Mouse (Mus musculus) adrenal gland, postnatal 36 days (tissue): ENCODE results near the gene Tnfsf12. TPM values are rescaled to one million over a fixed set of nuclear protein-coding genes. Genes with fewer than 3 reads are reported as not detected.

ENCODE experiments used
- DNase-seq, 2 experiments: peaks; one replicate each; pipeline ENCODE4 v3.0.0; 2021; ENCODE audit warnings: mixed read lengths in 1 of 2
- microRNA-seq: library from miRNA; unstranded; fragments of <30 nt; microRNA quantifications from one replicate; pipeline ENCODE4 v1.2.0, GENCODE M21; 2021
- total RNA-seq, 2 experiments: library from RNA; stranded (reverse); gene quantifications; 2 replicates each; pipeline ENCODE4 v1.2.3; 2021

The Tnfsf12 gene
- total RNA-seq, 2 experiments from 2014 or later, result 21.5 to 22.9 TPM

DNA sequence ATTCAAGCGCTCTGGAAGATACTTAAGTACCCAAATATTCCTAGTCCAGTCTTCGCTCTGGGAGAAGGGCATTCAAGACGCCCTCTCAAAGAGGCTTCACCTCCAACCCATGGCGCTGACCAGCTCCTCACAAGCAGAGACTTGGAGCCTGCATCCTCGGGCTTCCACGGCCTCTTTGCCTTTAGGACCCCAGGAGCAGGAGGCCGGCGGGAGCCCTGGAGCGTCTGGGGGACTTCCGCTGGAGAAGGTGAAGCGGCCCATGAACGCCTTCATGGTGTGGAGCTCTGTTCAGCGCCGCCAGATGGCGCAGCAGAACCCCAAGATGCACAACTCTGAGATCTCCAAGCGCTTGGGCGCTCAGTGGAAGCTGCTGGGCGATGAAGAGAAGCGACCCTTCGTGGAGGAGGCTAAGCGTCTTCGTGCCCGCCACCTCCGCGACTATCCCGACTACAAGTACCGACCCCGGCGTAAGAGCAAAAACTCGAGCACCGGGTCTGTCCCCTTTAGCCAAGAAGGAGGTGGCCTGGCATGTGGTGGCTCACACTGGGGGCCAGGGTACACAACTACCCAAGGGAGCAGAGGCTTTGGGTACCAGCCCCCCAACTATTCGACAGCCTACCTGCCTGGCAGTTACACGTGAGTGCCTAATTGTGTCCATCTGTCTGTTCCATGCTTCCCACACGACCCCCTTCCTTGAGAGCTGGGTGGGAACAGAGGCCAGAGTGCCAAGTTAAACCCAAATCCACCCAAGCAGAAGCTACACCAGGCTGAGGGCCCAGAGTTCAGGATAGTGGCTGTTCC, 40.2 kb downstream of the Tnfsf12 start, which contains the start of gene Sox15:
Gene Sox15, plus strand, starts transcription at position 51 of the 801 bp plus-strand sequence.
- peak; percentile 77 for DNase-seq

GRCm38 (mm10) chr11:69654760-69655159, 40.9 kb downstream of the Tnfsf12 start:
- peak in 1 of 2 experiments; percentile 18 for DNase-seq

- DNase-seq, result peak in 1 of 2 experiments; percentile 41
Observed at GRCm38 (mm10) chr11:69653399-69653798, 42.2 kb downstream of the Tnfsf12 start.

- DNase-seq, result no peak
Observed at GRCm38 (mm10) chr11:69645860-69646259, 49.8 kb downstream of the Tnfsf12 start.

Small RNAs within 50 kb of the gene (microRNA-seq; reads per million reads assigned to microRNA genes)
- 5.5 reads per million, percentile 15 among the genes with 10 or more reads in this experiment for gene Mir1934

Other genes with a start within 250 kb of the Tnfsf12 start
- gene Dnah2, start 146.7 kb downstream of the Tnfsf12 start, total RNA-seq, result under 1 TPM; 0.10 to 0.30 TPM
- 1 to 10 TPM in 1 of 2 experiments, under 1 TPM in 1; 0.66 to 1.1 TPM for gene Efnb3, start 135.6 kb downstream of the Tnfsf12 start, total RNA-seq
- 1 to 10 TPM; 9.2 to 9.7 TPM for gene Wrap53, start 115.6 kb downstream of the Tnfsf12 start, total RNA-seq
- gene Trp53, start 115.5 kb downstream of the Tnfsf12 start, total RNA-seq, result 10 to 100 TPM; 63.3 to 64.7 TPM
- 10 to 100 TPM; 28.5 to 45.4 TPM for gene Atp1b2, start 89.9 kb downstream of the Tnfsf12 start, total RNA-seq
- gene Shbg, start 77.9 kb downstream of the Tnfsf12 start, total RNA-seq, result not detected
- gene Sat2, start 73.8 kb downstream of the Tnfsf12 start, total RNA-seq, result 10 to 100 TPM in 1 of 2 experiments, 1 to 10 TPM in 1; 5.7 to 11.3 TPM
- 10 to 100 TPM; 80.5 to 88.4 TPM for gene Fxr2, start 62.9 kb downstream of the Tnfsf12 start, total RNA-seq
- gene Sox15, start 40.5 kb downstream of the Tnfsf12 start, total RNA-seq, result not detected
- gene Mpdu1, start 33.2 kb downstream of the Tnfsf12 start, total RNA-seq, result 100 to 1,000 TPM in 1 of 2 experiments, 10 to 100 TPM in 1; 91.4 to 126 TPM
- 10 to 100 TPM; 20.1 to 28.6 TPM for gene Cd68, start 29.7 kb downstream of the Tnfsf12 start, total RNA-seq
- 100 to 1,000 TPM; 678 to 712 TPM for gene Eif4a1, start 23.4 kb downstream of the Tnfsf12 start, total RNA-seq
- 10 to 100 TPM; 70.6 to 80.4 TPM for gene Senp3, start 13.8 kb downstream of the Tnfsf12 start, total RNA-seq
- 1 to 10 TPM; 1.7 to 2.5 TPM for gene Tnfsf13, start 10.1 kb downstream of the Tnfsf12 start, total RNA-seq
- gene Tnfsfm13, start 249 bp upstream of the Tnfsf12 start, total RNA-seq, result 1 to 10 TPM; 4.0 to 4.9 TPM
- gene Polr2a, start 62.8 kb upstream of the Tnfsf12 start, total RNA-seq, result 10 to 100 TPM; 86.4 to 90.3 TPM
- gene Slc35g3, start 66.1 kb upstream of the Tnfsf12 start, total RNA-seq, result not detected
- 10 to 100 TPM; 57.7 to 63.8 TPM for gene Zbtb4, start 70.1 kb upstream of the Tnfsf12 start, total RNA-seq
- gene Chrnb1, start 100.1 kb upstream of the Tnfsf12 start, total RNA-seq, result 1 to 10 TPM; 1.1 to 1.8 TPM
- 1 to 10 TPM; 3.9 to 8.6 TPM for gene Fgf11, start 106.0 kb upstream of the Tnfsf12 start, total RNA-seq
- gene Tmem102, start 109.8 kb upstream of the Tnfsf12 start, total RNA-seq, result under 1 TPM; 0.17 to 0.26 TPM
- not detected for gene Gm39566, start 119.4 kb upstream of the Tnfsf12 start, total RNA-seq
- gene Spem2, start 122.6 kb upstream of the Tnfsf12 start, total RNA-seq, result not detected
- not detected for gene Spem1, start 126.3 kb upstream of the Tnfsf12 start, total RNA-seq
- 10 to 100 TPM; 14.4 to 22.3 TPM for gene Nlgn2, start 141.9 kb upstream of the Tnfsf12 start, total RNA-seq
- 100 to 1,000 TPM; 144 to 166 TPM for gene Tmem256, start 142.7 kb upstream of the Tnfsf12 start, total RNA-seq
- 10 to 100 TPM; 49.3 to 50.4 TPM for gene Plscr3, start 150.5 kb upstream of the Tnfsf12 start, total RNA-seq
- gene Tnk1, start 162.9 kb upstream of the Tnfsf12 start, total RNA-seq, result not detected
- not detected for gene Tmem95, start 182.2 kb upstream of the Tnfsf12 start, total RNA-seq
- 1 to 10 TPM; 4.2 to 5.4 TPM for gene Kctd11, start 185.6 kb upstream of the Tnfsf12 start, total RNA-seq
- under 1 TPM; 0.23 to 0.89 TPM for gene Acap1, start 199.7 kb upstream of the Tnfsf12 start, total RNA-seq
- gene 2810408A11Rik, start 205.1 kb upstream of the Tnfsf12 start, total RNA-seq, result 1 to 10 TPM in 1 of 2 experiments, under 1 TPM in 1; 0.46 to 1.4 TPM
- 10 to 100 TPM; 42.5 to 47.5 TPM for gene Neurl4, start 205.2 kb upstream of the Tnfsf12 start, total RNA-seq
- gene Gps2, start 218.0 kb upstream of the Tnfsf12 start, total RNA-seq, result 10 to 100 TPM; 47.1 to 47.6 TPM
- gene Eif5a, start 226.1 kb upstream of the Tnfsf12 start, total RNA-seq, result 100 to 1,000 TPM; 619 to 640 TPM
- gene Ybx2, start 239.9 kb upstream of the Tnfsf12 start, total RNA-seq, result 10 to 100 TPM; 11.5 to 11.8 TPM